Mouse (Mus musculus) cerebellum, adult (tissue): Measurements from ENCODE around the gene Ssh3.
"Not testable (repeated sequence)": the region's sequence is repeated elsewhere in the genome, so short reads cannot be mapped to it uniquely, and the experiment has no call there.

Experiments used
- ATAC-seq: cut with Nextera tagmentation; 2 replicates; pipeline ENCODE4 v1.9.2; 2017; ENCODE audit warnings: mild to moderate bottlenecking, moderate library complexity, mixed read lengths; ENCODE audit not compliant: insufficient number of reproducible peaks, low FRiP score, low TSS enrichment

Gene Ssh3

DNA sequence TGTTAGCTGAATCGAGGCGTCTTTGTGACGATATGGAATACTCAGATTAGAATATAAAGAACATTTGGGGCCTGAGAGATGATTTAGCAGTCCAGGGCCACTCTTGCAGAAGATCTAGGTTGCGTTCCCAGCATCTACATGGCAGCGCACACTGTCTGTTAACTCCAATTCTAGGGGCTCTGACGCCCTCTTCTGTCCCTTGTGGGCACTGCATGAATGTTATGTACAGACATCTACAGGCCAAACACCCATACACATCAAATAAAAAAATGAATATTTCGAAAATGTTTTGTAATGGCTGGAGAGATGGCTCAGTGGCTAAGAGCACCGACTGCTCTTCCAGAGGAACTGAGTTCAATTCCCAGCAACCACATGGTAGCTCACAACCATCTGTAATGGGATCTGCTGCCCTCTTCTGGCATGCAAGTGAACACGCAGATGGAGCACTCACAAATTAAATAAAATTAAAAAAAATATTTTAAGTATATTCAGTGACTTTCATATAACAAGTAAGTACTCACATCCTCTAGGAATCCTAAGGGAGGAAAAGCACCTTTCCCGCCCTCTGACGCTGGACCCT is 13.3 kb downstream of the Ssh3 start:
- no peak for ATAC-seq

DNA sequence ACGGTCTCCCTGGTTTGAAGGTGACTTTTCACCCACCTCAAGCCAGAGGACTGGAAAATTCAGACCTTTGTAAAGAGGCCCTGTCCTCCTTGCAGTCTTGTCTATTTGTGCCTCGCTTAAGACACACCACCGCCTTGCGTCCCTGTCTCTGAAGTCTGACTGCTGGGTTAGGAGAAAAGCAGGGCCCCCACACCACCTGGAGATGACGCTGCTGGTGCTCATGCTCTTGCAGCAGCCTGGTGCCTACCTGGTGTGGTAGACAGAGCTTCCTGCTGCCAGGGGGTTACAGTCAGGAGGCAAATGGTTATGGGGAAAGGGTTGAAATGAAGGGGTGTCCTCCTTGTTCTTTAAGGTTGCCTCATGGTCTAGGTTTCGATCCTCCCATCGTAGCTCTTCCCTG is 14.8 kb downstream of the Ssh3 start:
- no peak for ATAC-seq

DNA sequence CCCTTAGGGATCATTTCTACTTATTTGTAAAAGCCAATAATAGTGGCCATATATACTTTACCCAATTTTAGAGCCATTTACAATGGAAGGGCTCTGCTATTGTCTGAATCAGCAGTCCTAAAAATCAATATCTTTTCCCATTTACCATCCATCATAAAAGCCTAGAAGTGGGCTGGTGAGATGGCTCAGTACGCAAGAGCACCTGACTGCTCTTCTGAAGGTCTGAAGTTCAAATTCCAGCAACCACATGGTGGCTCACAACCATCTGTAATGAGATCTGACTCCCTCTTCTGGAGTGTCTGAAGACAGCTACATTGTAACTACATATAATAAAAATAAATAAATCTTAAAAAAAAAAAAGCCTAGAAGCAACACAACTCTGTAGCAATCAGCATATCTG is 20.3 kb downstream of the Ssh3 start:
- not testable (repeated sequence) for ATAC-seq

DNA sequence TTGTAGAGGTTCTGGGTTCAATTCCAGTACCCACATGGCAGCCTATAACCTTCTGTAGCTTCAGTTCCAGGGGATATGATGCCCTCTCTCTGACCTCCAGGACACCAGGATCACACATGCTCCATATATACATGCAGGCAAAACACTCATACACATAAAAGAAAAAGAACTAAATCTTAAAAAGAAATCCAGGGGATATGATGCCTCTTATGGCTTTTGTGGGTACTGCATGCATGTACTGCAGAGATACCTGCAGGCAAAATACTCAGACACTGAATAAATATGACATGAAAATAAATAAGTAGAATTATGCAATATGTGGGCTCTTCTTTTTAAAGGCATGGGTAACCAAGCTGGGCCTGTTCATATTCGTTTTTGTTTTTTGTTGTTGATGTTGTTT is 22.0 kb downstream of the Ssh3 start:
- ATAC-seq, result no peak

DNA sequence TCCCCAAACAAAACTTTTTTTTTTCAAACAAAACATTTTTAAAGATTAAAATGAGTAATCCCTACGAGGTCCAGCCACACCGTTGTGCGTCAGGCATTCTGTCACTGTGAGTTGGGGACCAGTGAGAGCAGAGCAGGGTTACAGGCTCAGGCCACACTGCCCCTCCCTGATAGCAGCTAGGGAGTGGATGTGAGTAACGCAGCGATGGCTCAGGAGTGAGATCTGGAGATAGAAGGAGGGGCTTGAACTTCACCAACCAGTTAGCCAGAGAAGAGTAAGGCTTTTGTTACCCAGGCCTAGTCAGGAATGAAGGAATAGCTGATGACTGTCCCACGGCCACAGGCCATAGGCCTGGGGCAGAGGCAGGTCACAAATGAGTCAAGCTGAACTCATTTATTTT is 24.2 kb downstream of the Ssh3 start:
- ATAC-seq, result no peak

DNA sequence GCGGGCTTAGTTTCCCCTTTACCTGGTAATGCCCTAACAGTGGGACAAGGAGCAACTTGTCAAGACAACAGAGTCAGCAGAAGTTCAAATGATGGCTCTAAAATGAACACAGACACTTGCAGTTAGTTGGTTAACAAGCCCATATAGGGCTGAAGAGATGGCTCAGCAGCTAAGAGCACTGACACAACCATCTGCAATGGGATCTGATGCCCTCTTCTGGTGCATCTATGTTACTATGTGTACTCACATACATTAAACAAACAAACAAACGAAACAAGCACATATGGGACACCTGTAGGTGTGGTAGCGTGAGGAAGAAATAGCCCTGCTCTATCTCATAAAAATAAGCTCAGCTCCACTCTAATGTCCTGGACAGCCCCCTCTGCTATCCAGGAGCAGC is 26.6 kb downstream of the Ssh3 start:
- no peak for ATAC-seq

DNA sequence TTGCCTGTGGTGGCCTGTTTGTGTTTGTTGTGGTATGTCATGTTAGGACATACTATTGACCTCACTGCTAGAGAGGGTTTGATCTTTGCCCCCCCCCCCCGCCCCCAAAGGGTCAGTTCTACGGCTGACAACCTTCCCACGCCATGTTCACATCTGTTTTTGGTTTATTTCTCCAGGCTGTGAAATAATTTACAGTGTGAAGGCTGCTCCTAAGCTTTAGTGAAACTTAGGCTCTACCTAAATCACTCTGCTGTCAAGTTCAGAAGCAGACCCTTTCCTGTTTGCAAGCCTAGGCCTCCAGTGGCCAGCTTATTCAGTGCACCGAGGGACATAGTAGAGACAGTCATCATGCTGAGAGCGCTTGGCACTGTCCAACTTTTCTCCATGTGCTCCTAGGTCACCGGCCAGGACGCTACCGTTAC is 28.7 kb downstream of the Ssh3 start:
- ATAC-seq, result no peak

DNA sequence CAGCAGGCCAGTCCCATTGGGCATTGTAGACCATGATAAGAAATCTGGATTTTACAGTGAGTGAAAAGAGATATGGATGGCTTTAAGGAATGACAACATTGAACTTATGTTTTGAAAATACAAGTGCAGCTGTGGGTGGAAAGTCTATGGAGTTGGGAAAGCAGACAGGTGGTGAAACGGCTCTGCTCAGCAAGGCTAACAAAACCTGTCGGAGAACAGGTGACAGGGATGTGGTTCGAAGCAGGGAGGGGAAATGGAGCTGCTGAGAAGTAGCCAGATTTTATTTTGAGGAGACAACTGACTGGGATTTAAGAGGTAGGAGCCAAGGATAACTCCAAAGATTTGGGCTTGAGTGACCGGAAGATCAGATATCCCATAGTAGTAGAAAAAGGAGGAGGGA is 34.4 kb downstream of the Ssh3 start:
- ATAC-seq, result no peak

DNA sequence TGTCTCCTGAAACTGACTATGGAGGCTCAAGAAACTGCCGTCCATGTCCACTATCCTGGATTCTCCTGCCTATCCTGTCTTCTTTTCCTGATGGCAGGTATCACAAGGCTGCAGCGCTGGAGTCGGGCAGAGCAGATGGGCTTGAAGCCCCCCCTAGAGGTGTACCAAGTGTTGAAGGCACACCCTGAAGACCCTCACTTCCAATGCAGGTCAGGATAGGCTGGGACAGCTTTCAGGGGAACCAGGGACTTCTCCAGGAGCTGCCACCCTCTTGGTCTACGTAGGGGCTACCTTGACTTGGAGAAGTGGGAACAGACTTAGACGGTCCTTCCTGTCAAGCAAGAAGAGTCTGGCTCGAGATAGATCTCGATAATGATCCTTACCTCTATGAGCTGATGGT is 36.3 kb downstream of the Ssh3 start:
- no peak for ATAC-seq

DNA sequence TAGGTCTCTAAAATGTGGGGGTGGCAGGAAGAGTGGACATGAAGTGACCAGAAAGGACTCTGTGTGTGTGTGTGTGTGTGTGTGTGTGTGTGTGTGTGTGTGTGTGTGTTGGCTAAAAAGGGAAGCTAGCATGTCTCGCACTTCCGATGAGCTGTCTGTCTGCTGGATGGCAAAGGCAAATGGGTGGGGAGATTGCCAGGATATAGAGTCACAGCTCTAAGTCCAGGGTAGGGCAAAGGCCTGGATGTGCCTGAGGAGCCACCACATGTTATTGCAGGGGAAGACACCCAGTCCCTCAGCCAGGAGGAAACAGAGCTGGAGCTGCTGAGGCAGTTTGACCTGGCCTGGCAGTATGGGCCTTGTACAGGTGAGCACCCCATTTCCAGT is 36.8 kb downstream of the Ssh3 start:
- no peak for ATAC-seq

DNA sequence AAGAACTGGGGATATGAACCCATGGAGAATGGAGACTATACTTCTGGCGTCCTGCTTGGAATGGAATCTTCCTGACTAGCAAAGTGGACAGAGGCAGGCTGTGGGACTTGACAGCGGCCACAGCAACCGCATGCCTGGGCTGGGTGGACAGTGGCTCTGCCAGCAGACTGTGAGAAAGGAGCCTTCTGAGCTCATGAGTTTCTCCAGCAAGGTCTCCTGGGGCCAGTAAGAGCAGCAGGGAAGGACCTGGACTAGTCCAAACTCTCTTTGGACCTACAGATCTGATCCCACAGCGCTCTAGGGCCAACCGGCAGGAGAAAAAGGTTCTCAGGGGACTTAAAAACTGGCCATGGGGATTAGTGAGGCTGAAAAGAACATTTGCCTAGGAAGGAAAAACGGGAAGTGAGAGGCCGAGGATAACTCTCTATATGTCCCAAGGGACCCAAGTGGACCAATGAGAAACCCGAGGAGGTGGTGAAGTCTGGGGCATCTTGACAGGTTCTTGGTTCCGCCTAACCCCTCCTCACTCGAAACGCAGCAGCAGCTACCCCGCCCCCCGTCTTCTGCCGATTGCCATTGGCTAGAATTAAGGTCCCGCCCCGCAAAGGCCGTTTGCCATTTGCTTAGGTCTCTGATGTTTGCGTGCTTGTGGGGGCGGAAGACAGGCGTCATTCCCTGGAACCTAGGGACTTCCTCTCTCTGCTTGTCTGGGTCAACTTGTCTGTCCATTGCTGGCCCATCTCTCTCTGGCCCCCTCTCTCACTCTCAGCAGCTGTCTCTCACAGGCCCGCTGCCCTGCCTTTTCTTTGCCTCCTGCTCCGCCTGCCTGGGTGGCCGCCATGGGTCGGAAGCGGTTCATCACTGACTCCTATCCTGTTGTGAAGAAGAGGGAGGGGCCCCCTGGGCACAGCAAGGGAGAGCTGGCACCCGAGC is 37.5 kb downstream of the Ssh3 start, which contains the start of gene Pold4:
Pold4 (plus strand) TSS at position 647 of the 933 bp plus-strand sequence.
- peak; percentile 79 for ATAC-seq

DNA sequence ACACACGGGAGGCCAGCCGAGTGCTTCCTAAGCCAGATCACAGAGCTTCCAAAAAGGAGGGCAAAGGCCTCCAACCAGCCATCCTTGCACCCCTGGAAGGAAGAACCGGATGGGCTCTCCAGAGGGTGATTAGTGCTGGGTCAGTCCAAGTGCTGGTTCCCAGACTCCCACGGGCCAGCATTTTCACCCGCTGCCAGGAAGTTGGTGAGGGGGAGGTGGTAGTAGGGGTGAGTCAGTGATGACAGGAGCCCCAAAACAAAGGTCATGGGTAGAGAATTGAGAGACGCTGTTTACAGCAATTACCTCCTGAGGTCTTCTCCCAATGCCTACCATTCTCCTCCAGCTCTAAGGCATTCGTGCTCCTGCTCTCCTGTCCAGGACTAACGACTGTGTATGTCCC is 38.6 kb downstream of the Ssh3 start:
- ATAC-seq, result no peak

DNA sequence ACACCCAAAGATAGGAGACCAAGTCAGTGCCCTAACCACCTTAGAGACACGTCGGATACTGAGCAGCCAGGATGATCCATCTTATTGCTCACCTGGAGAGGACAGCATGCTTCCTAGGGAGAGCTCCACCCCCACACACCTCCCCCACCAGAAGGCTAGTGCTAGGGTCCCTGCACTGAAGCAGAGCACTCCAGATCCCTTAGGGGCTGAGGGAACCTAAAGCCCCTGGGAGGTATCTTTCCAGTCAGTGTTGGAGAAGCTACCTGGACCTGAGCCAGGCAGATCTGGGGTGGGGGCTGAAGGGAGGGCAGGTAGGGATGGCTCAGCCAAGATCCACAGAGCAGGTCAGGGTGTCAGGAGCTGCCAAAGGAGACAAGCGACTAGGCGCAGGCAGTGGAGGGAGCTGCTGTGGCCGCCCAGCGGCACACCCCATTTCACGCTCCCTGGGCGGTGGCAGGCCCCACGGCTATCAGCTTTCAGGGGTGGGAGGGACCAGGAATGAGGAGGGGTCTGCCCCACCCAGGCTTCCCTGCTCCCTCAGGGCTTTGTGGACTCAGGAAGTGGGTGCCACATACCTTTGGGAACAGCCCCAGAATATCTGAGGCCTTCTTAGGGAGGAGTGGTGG is 39.4 kb downstream of the Ssh3 start:
- ATAC-seq, result no peak

DNA sequence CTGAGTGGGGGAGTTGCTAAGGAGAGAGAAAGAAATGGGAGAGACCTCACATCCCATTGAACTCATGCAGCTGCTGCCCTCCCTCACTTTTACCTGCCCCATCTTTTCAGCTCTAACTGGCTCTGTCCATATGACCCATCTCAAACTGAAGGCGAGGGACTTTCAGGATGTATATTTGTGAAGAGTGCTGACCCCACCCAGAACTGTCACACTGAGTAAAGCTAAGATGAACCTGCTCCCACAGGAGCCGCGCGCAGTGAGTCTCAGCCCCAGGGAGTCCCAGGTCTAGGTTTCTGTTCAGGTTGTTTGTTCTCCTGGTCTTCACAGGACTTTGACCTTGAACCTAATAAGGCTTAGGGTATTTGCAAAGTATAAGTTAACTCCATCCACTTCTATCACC is 40.1 kb downstream of the Ssh3 start:
- ATAC-seq, result no peak

DNA sequence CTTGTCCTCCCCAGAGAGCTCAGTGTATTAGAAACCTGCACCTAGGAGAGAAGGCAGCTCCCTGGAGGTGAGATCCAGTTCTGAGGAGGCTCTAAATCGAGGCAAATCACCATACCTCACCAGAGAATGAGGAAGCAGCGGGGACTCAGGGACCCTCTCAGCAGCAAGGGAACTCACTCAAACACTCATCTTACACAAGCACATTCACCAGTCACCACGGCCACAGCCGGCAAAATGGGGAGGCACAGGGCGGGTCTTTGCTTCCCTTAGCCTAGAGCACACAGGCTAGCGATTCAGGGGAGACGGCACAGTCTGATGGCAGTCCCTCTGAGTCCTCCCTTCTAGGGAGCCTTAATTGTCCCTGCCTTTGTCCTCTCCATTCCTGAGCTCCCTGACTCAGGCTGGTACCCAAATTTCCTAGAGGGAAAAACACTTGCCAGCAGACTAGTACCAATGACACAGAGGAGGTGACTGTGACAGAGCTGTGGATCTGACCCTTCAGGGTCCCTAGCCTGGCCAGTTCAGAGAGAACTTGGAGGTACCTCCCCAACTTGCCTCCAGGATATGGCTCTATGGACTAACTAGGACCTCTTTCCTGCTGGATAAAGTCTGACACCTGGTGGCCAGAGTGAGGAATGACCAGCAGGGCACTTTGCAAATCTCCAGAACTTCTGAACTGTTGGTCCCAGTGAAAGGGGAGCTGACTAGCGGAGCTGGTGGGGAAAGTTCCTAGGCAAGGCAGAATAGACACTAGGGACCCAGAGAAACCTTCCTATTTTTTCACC is 40.9 kb downstream of the Ssh3 start:
- no peak for ATAC-seq

DNA sequence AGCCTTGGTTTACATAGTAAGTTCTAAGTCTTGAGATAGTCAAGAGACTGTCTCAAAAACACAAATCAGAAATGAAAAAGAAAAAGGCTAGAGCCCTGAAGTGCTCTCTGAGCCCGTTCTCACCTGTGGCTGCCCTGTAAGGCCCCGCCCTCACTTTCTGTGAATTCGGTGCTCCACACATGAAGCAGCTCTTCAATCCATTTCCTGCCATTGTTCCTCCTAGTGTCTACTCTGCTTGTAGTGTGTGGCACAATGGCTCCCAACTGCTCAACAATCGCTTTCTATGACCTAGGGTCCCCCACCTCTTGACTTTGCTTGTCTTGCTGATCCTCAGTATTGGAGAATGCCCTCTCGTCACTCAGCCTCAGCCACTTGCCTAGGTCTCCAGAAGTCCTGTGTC is 41.5 kb downstream of the Ssh3 start:
- ATAC-seq, result no peak

DNA sequence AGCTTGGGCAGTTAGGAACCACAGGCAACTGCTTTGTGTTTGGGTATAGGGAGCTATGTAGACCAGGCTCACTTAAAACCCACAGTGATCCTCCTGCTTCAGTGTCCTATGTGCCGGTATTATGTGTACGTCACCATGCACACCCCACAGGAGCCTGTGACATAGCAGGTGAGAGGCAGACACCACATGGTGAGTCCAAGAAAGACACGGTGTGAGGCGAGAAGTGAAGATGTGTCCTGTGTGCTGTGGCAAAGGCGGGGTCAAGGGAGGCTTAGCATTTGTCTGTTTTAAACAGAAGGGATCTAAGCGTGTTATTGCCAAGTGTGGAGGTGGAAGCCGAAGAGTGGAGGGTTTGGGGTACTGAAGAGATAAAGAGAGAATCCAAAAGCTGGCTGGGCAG is 42.2 kb downstream of the Ssh3 start:
- no peak for ATAC-seq

DNA sequence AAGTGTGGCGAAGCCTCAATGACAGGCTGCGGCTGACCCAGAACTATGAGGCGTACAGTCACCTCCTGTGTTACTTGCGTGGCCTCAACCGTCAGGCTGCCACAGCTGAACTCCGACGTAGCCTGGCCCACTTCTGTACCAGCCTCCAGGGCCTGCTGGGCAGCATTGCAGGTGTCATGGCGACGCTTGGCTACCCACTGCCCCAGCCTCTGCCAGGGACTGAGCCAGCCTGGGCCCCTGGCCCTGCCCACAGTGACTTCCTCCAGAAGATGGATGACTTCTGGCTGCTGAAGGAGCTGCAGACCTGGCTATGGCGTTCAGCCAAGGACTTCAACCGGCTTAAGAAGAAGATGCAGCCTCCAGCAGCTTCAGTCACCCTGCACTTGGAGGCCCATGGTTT is 46.8 kb downstream of the Ssh3 start:
- ATAC-seq, result no peak

DNA sequence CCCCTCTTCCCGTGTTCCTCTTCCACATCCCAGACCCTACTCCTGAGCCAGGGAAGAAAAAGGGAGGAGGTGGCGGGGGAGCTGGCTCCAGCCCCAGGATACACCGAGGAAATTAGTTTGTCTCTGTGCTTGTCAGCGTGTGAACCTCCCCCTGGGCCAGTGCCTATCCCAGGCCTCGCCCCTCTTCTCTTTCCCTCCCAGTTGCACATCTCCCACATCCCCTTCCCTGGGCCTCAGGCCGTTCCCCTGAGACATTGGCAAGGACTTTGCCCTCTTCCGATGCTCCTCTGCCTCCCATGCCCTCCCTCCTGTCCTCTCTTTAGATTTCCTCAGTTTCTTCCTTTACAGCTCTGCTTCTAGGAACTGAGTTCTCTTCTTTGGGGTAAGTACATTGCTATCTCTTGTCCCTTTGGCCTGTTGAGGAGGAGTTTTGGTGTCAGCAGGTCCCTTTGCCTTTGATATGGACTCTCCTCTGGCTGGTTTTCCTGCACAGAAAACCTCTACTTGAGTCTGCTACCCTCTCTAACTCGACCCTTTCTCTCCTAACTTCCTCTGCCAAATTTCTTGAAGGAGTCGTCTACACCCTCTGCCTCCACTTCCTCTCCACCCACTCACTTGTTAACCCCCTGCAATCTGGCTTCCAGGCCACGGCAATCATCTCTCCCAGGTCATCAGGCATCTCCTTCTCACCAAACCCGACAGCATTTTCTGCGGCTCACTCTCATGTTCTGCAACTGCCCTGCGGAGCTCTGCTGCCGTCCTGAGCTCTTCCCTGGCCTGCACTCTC is 47.8 kb downstream of the Ssh3 start:
- ATAC-seq, result no peak

DNA sequence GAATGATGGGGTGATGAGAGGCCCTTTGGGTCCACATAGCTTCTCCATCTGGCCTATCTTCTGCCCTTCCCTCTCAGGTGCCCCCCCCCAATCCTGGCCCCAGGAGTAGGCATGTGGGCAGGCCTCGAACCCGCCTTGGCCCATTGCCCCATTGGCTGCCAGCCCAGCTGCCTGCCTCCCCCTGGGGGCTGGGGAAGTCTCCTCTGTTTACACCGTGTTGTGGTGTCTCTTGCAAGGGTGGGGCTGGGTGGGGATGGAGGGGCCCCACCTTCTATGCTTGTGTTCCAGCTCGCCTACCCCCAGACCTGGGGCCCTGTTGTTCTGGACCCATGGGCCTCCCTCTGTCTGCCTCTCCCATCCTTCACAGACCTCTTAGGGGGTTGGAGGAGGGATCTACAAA is 48.6 kb downstream of the Ssh3 start:
- no peak for ATAC-seq
